Mouse (Mus musculus): ENCODE results near the gene B3glct. TPM values are rescaled to one million over a fixed set of nuclear protein-coding genes. Genes with fewer than 3 reads are reported as not detected.

Gene B3glct
- total and polyA plus RNA-seq, 2 experiments, result 0.66 to 1.1 TPM

- no peaks in the 10 kb centered on the region for H3K4me1 ChIP-seq (ENCODE audit: control insufficient read depth, insufficient read depth, low read length)
- 66% methylated on average over 9 of the region's 9 CpGs for WGBS
- no peak for DNase-seq (ENCODE audit: extremely low read depth, low read depth, low spot score)
- H3K36me3 ChIP-seq (ENCODE audit: control insufficient read depth, insufficient read depth, low read length), result no peaks in the 10 kb centered on the region
- H3K27ac ChIP-seq (replicated peaks; ENCODE audit: insufficient read depth, low read depth, low read length), result no peak overlapping the region
- H3K9ac ChIP-seq (ENCODE audit: low read depth, low read length), result no peak overlapping the region
- no peaks in the 10 kb centered on the region for H3K27me3 ChIP-seq (ENCODE audit: control insufficient read depth, insufficient read depth, low read length)
- H3K79me2 ChIP-seq (ENCODE audit: control insufficient read depth, insufficient read depth, low read length), result no peaks in the 10 kb centered on the region
- H3K4me3 ChIP-seq (ENCODE audit: insufficient read depth, low read depth, low read length), result no peak overlapping the region
- TF ChIP-seq CTCF (IDR thresholded peaks at IDR 0.05; ENCODE audit: low read depth, low read length) (no peak), POLR2A (IDR thresholded peaks at IDR 0.05; ENCODE audit: extremely low read depth, insufficient read depth, low read length) (no peak)
These were observed 19.2 kb upstream of the B3glct start for GRCm38 (mm10) chr5:149658741-149659413.

DNA sequence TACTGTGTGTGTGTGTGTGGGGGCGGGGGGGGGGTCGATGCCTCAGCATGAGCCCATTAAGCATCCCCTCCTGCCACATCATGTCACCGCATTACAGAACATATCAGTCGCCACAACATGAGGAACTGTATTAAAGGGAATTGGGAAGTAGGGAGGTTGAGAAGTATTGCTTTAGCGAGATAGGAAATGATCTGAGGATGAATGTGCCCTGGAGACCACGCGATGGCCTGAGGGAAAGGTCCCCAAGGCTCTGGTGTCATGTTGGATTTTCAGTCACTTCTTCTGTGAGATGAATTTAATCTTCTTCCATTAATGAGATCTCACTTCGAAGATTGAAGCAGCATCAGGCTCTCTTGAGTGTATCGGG lies 18.6 kb upstream of the B3glct start:
- Histone ChIP-seq H3K4me3 (ENCODE audit: insufficient read depth, low read depth, low read length) (no peak overlapping the region), H3K27me3 (ENCODE audit: control insufficient read depth, insufficient read depth, low read length) (no peaks in the 10 kb centered on the region), H3K9ac (ENCODE audit: low read depth, low read length) (no peak overlapping the region), H3K4me1 (ENCODE audit: control insufficient read depth, insufficient read depth, low read length) (no peaks in the 10 kb centered on the region), H3K79me2 (ENCODE audit: control insufficient read depth, insufficient read depth, low read length) (no peaks in the 10 kb centered on the region), H3K36me3 (ENCODE audit: control insufficient read depth, insufficient read depth, low read length) (no peaks in the 10 kb centered on the region), H3K27ac (replicated peaks; ENCODE audit: insufficient read depth, low read depth, low read length) (no peak overlapping the region)
- no peak for TF ChIP-seq POLR2A (IDR thresholded peaks at IDR 0.05; ENCODE audit: extremely low read depth, insufficient read depth, low read length)
- no peak for TF ChIP-seq CTCF (IDR thresholded peaks at IDR 0.05; ENCODE audit: low read depth, low read length)
- WGBS, result 65% methylated on average over 9 of the region's 9 CpGs
- DNase-seq (ENCODE audit: extremely low read depth, low read depth, low spot score), result no peak

- Histone ChIP-seq H3K4me1 (ENCODE audit: control insufficient read depth, insufficient read depth, low read length) (no peaks in the 10 kb centered on the region), H3K36me3 (ENCODE audit: control insufficient read depth, insufficient read depth, low read length) (no peaks in the 10 kb centered on the region), H3K27me3 (ENCODE audit: control insufficient read depth, insufficient read depth, low read length) (no peaks in the 10 kb centered on the region), H3K27ac (replicated peaks; ENCODE audit: insufficient read depth, low read depth, low read length) (no peak overlapping the region), H3K9ac (ENCODE audit: low read depth, low read length) (no peak overlapping the region), H3K4me3 (ENCODE audit: insufficient read depth, low read depth, low read length) (no peak overlapping the region), H3K79me2 (ENCODE audit: control insufficient read depth, insufficient read depth, low read length) (no peaks in the 10 kb centered on the region)
- no peak for DNase-seq (ENCODE audit: extremely low read depth, low read depth, low spot score)
- WGBS, result 87% methylated on average over 6 of the region's 6 CpGs
- TF ChIP-seq POLR2A (IDR thresholded peaks at IDR 0.05; ENCODE audit: extremely low read depth, insufficient read depth, low read length), result no peak
- no peak for TF ChIP-seq CTCF (IDR thresholded peaks at IDR 0.05; ENCODE audit: low read depth, low read length)
These were observed 16.6 kb upstream of the B3glct start for GRCm38 (mm10) chr5:149661428-149661827.

GRCm38 (mm10) chr5:149662980-149663379 lies 15.1 kb upstream of the B3glct start:
- Histone ChIP-seq H3K27ac (replicated peaks; ENCODE audit: insufficient read depth, low read depth, low read length) (no peak overlapping the region), H3K9ac (ENCODE audit: low read depth, low read length) (no peak overlapping the region), H3K4me3 (ENCODE audit: insufficient read depth, low read depth, low read length) (no peak overlapping the region), H3K4me1 (ENCODE audit: control insufficient read depth, insufficient read depth, low read length) (no peaks in the 10 kb centered on the region), H3K36me3 (ENCODE audit: control insufficient read depth, insufficient read depth, low read length) (no peaks in the 10 kb centered on the region), H3K27me3 (ENCODE audit: control insufficient read depth, insufficient read depth, low read length) (no peaks in the 10 kb centered on the region), H3K79me2 (ENCODE audit: control insufficient read depth, insufficient read depth, low read length) (no peaks in the 10 kb centered on the region)
- no peak for DNase-seq (ENCODE audit: extremely low read depth, low read depth, low spot score)
- TF ChIP-seq POLR2A (IDR thresholded peaks at IDR 0.05; ENCODE audit: extremely low read depth, insufficient read depth, low read length) (no peak), CTCF (IDR thresholded peaks at IDR 0.05; ENCODE audit: low read depth, low read length) (no peak)
- 89% methylated on average over 6 of the region's 6 CpGs for WGBS

GRCm38 (mm10) chr5:149663417-149663816 lies 14.6 kb upstream of the B3glct start:
- no peak overlapping the region for H3K27ac ChIP-seq (replicated peaks; ENCODE audit: insufficient read depth, low read depth, low read length)
- no peaks in the 10 kb centered on the region for H3K4me1 ChIP-seq (ENCODE audit: control insufficient read depth, insufficient read depth, low read length)
- 82% methylated on average over 5 of the region's 5 CpGs for WGBS
- no peak for TF ChIP-seq CTCF (IDR thresholded peaks at IDR 0.05; ENCODE audit: low read depth, low read length)
- no peak for TF ChIP-seq POLR2A (IDR thresholded peaks at IDR 0.05; ENCODE audit: extremely low read depth, insufficient read depth, low read length)
- H3K9ac ChIP-seq (ENCODE audit: low read depth, low read length), result no peak overlapping the region
- DNase-seq (ENCODE audit: extremely low read depth, low read depth, low spot score), result no peak
- H3K79me2 ChIP-seq (ENCODE audit: control insufficient read depth, insufficient read depth, low read length), result no peaks in the 10 kb centered on the region
- H3K4me3 ChIP-seq (ENCODE audit: insufficient read depth, low read depth, low read length), result no peak overlapping the region
- no peaks in the 10 kb centered on the region for H3K27me3 ChIP-seq (ENCODE audit: control insufficient read depth, insufficient read depth, low read length)
- H3K36me3 ChIP-seq (ENCODE audit: control insufficient read depth, insufficient read depth, low read length), result no peaks in the 10 kb centered on the region

DNA sequence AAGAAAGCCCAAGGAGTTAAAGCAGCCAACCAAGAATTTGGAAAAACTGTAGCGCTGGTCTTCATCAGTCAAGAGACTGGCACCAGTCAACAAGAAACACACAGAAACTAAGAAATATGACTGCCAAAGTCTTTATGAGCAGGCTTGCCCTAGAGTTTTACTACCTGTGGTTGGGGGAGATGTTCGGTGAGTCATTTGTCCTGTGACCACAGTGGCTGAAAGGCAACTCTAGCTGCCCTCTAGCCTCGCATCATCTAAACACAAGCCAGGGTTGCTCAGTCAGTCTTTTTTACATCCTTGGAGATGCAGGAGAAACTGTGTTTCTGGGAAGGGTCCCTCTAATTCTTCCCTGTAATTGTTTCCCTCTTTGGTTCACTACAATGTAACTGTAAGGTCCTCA lies 834 bp upstream of the B3glct start:
- 89% methylated on average over 3 of the region's 3 CpGs for WGBS
- H3K27me3 ChIP-seq (ENCODE audit: control insufficient read depth, insufficient read depth, low read length), result no peaks in the 10 kb centered on the region
- H3K79me2 ChIP-seq (ENCODE audit: control insufficient read depth, insufficient read depth, low read length), result no peaks in the 10 kb centered on the region
- no peak overlapping the region for H3K4me3 ChIP-seq (ENCODE audit: insufficient read depth, low read depth, low read length)
- no peak for DNase-seq (ENCODE audit: extremely low read depth, low read depth, low spot score)
- no peak overlapping the region for H3K9ac ChIP-seq (ENCODE audit: low read depth, low read length)
- H3K27ac ChIP-seq (replicated peaks; ENCODE audit: insufficient read depth, low read depth, low read length), result no peak overlapping the region
- H3K36me3 ChIP-seq (ENCODE audit: control insufficient read depth, insufficient read depth, low read length), result no peaks in the 10 kb centered on the region
- no peak for TF ChIP-seq CTCF (IDR thresholded peaks at IDR 0.05; ENCODE audit: low read depth, low read length)
- no peak for TF ChIP-seq POLR2A (IDR thresholded peaks at IDR 0.05; ENCODE audit: extremely low read depth, insufficient read depth, low read length)
- peaks cover 1% of the 10 kb centered on the region; the same call in 1 of the 2 replicates for H3K4me1 ChIP-seq (ENCODE audit: control insufficient read depth, insufficient read depth, low read length)
